Mouse (Mus musculus) olfactory bulb, adult 2 months (tissue): ENCODE measurements around the gene Appl1.

Source experiments
- CTCF ChIP-seq: fragments of 200-500 bp; IDR thresholded peaks from 2 replicates; pipeline ENCODE4 v1.5.1; 2012; ENCODE audit warnings: low read depth, mild to moderate bottlenecking, low read length, moderate library complexity; ENCODE audit not compliant: insufficient read depth
- POLR2A ChIP-seq: fragments of 200-500 bp; IDR thresholded peaks from 2 replicates; pipeline ENCODE4 v1.6.1; 2012; ENCODE audit warnings: mild to moderate bottlenecking, low read depth, low read length, moderate library complexity; ENCODE audit not compliant: insufficient read depth

GRCm38 (mm10) chr14:26911826-26912225, 59.2 kb downstream of the Appl1 start:
- TF ChIP-seq CTCF (no peak), POLR2A (no peak)
